Mouse (Mus musculus): ENCODE results near the gene Mpi. TPM values are rescaled to one million over a fixed set of nuclear protein-coding genes. Genes with fewer than 3 reads are reported as not detected.

Gene Mpi
- polyA plus RNA-seq, 1 experiment from 2014 or later, result 67.3 TPM

GRCm38 (mm10) chr9:57498536-57498935 is 54.0 kb downstream of the Mpi start:
- H3K4me2 ChIP-seq (replicated peaks), result no peak overlapping the region
- 56% methylated on average over 7 of the region's 7 CpGs for WGBS
- H3K9me3 ChIP-seq, result no peaks in the 10 kb centered on the region
- peaks cover 55% of the 10 kb centered on the region for H3K27me3 ChIP-seq
- H3K9ac ChIP-seq (replicated peaks), result no peak overlapping the region
- peak overlapping the region; percentile 56 for H3K27ac ChIP-seq (replicated peaks)
- H3K4me3 ChIP-seq, result no peak overlapping the region
- ATAC-seq (ENCODE audit: low FRiP score, low read depth), result no peak
- H3K36me3 ChIP-seq, result no peaks in the 10 kb centered on the region
- peaks cover 31% of the 10 kb centered on the region for H3K4me1 ChIP-seq

GRCm38 (mm10) chr9:57497236-57497635 is 55.3 kb downstream of the Mpi start:
- Histone ChIP-seq H3K4me1 (peaks cover 19% of the 10 kb centered on the region), H3K4me3 (no peak overlapping the region), H3K36me3 (no peaks in the 10 kb centered on the region), H3K27ac (replicated peaks) (no peak overlapping the region), H3K9ac (replicated peaks) (no peak overlapping the region), H3K4me2 (replicated peaks) (no peak overlapping the region), H3K9me3 (no peaks in the 10 kb centered on the region), H3K27me3 (peaks cover 42% of the 10 kb centered on the region)
- WGBS, result 71% methylated on average over 5 of the region's 5 CpGs
- ATAC-seq (ENCODE audit: low FRiP score, low read depth), result no peak

- no peak overlapping the region for H3K9ac ChIP-seq (replicated peaks)
- H3K9me3 ChIP-seq, result no peaks in the 10 kb centered on the region
- H3K27ac ChIP-seq (replicated peaks), result no peak overlapping the region
- H3K4me3 ChIP-seq, result no peak overlapping the region
- no peak for ATAC-seq (ENCODE audit: low FRiP score, low read depth)
- no peaks in the 10 kb centered on the region for H3K36me3 ChIP-seq
- 0 out of 2 replicates have a peak, but pooled peaks cover 4% of the 10 kb centered on the region for H3K4me1 ChIP-seq
- H3K4me2 ChIP-seq (replicated peaks), result no peak overlapping the region
- peaks cover 20% of the 10 kb centered on the region for H3K27me3 ChIP-seq
Measured at GRCm38 (mm10) chr9:57494970-57495369, 57.6 kb downstream of the Mpi start.

Other genes starting within 250 kb of the Mpi start
- 21.9 and 23.3 TPM in 2 replicates for gene Ppcdc, start 112.6 kb downstream of the Mpi start, polyA plus RNA-seq (2016; fragmentation: Nextera tagmentation; extraction: Ambion mirVana)
- 48.6 and 49.8 TPM in 2 replicates for gene Scamp5, start 84.7 kb downstream of the Mpi start, polyA plus RNA-seq (2016; fragmentation: Nextera tagmentation; extraction: Ambion mirVana)
- gene Rpp25, start 48.7 kb downstream of the Mpi start, polyA plus RNA-seq (2016; fragmentation: Nextera tagmentation; extraction: Ambion mirVana), result 13.8 and 17.0 TPM in 2 replicates
- gene Cox5a, start 31.5 kb downstream of the Mpi start, polyA plus RNA-seq (2016; fragmentation: Nextera tagmentation; extraction: Ambion mirVana), result 705 and 706 TPM in 2 replicates
- 21.0 TPM in 2 replicates for gene Fam219b, start 15.2 kb downstream of the Mpi start, polyA plus RNA-seq (2016; fragmentation: Nextera tagmentation; extraction: Ambion mirVana)
- gene Scamp2, start 8.2 kb upstream of the Mpi start, polyA plus RNA-seq (2016; fragmentation: Nextera tagmentation; extraction: Ambion mirVana), result 57.6 and 62.6 TPM in 2 replicates
- gene Ulk3, start 36.7 kb upstream of the Mpi start, polyA plus RNA-seq (2016; fragmentation: Nextera tagmentation; extraction: Ambion mirVana), result 21.6 and 22.9 TPM in 2 replicates
- 3.7 and 4.8 TPM in 2 replicates for gene Cplx3, start 53.5 kb upstream of the Mpi start, polyA plus RNA-seq (2016; fragmentation: Nextera tagmentation; extraction: Ambion mirVana)
- 0.10 TPM in 1 of 2 replicates, not detected in the other for gene Lman1l, start 68.0 kb upstream of the Mpi start, polyA plus RNA-seq (2016; fragmentation: Nextera tagmentation; extraction: Ambion mirVana)
- gene Csk, start 100.9 kb upstream of the Mpi start, polyA plus RNA-seq (2016; fragmentation: Nextera tagmentation; extraction: Ambion mirVana), result 35.3 and 40.0 TPM in 2 replicates
- not detected in 2 replicates for gene Cyp1a2, start 130.9 kb upstream of the Mpi start, polyA plus RNA-seq (2016; fragmentation: Nextera tagmentation; extraction: Ambion mirVana)
- gene Cyp1a1, start 135.2 kb upstream of the Mpi start, polyA plus RNA-seq (2016; fragmentation: Nextera tagmentation; extraction: Ambion mirVana), result not detected in 2 replicates
- gene Edc3, start 155.8 kb upstream of the Mpi start, polyA plus RNA-seq (2016; fragmentation: Nextera tagmentation; extraction: Ambion mirVana), result 40.9 and 41.1 TPM in 2 replicates
- 90.0 and 94.7 TPM in 2 replicates for gene Clk3, start 213.1 kb upstream of the Mpi start, polyA plus RNA-seq (2016; fragmentation: Nextera tagmentation; extraction: Ambion mirVana)